ENCODE assay signal across 8 mouse cellular contexts in genomic region chr7:5016057-5016456, GRCm38 (mm10). TPM values are rescaled to one million over a fixed set of nuclear protein-coding genes. Genes with fewer than 3 reads are reported as not detected.
DNase-seq lines count a peak whose midpoint lies in the region; ATAC-seq and TF ChIP-seq lines count a peak whose summit lies in the region.

No protein-coding gene starts in this region.

- H3K79me2 ChIP-seq in myocyte (ENCODE audit: control insufficient read depth, insufficient read depth): peaks cover 28% of the 10 kb centered on the region

- H3ac ChIP-seq in myocyte (ENCODE audit: control insufficient read depth, insufficient read length): peak overlapping the region; percentile 66

- ATAC-seq in kidney, postnatal 0 days (replicated peaks; ENCODE audit: low FRiP score, low read depth): no peak
- ATAC-seq in hindbrain, postnatal 0 days: no peak

- peak overlapping the region; percentile 76 for H3K4me3 ChIP-seq in kidney, postnatal 0 days (replicated peaks; ENCODE audit: low read depth, low read length)
- H3K4me3 ChIP-seq in embryonic facial prominence, embryonic 10.5 days: peak overlapping the region; percentile 76
- H3K4me3 ChIP-seq in hindbrain, postnatal 0 days (ENCODE audit: low read length): peak overlapping the region; percentile 65
- peak overlapping the region; percentile 74 for H3K4me3 ChIP-seq in myocyte

- no peaks in the 10 kb centered on the region for H3K9me3 ChIP-seq in kidney, postnatal 0 days (replicated peaks; ENCODE audit: low read length)
- peaks cover 7% of the 10 kb centered on the region; the same call in 1 of the 2 replicates for H3K9me3 ChIP-seq in embryonic facial prominence, embryonic 10.5 days
- H3K9me3 ChIP-seq in hindbrain, postnatal 0 days (ENCODE audit: low read length): no peaks in the 10 kb centered on the region

- no peak for DNase-seq in kidney, postnatal 0 days (ENCODE audit: low spot score)
- DNase-seq in kidney, postnatal 10 days: no peak
- DNase-seq in embryonic facial prominence, embryonic 10.5 days (ENCODE audit: low spot score): no peak
- no peak for DNase-seq in hindbrain, postnatal 0 days (ENCODE audit: low spot score)
- DNase-seq in thymus, postnatal 0 days (ENCODE audit: low spot score): no peak
- DNase-seq in adrenal gland, adult (ENCODE audit: inconsistent age in 2 of 2, low spot score in 1 of 2): no peak
- DNase-seq in layer of hippocampus, postnatal 14 days (ENCODE audit: low spot score in 2 of 2): no peak

- peak overlapping the region; percentile 99 for H3K27ac ChIP-seq in kidney, postnatal 0 days
- H3K27ac ChIP-seq in embryonic facial prominence, embryonic 10.5 days (replicated peaks): peak overlapping the region; percentile 98
- peak overlapping the region; percentile 98 for H3K27ac ChIP-seq in hindbrain, postnatal 0 days

- no peak for TF ChIP-seq POLR2A in myocyte (IDR thresholded peaks at IDR 0.05; ENCODE audit: insufficient read length, low read depth)

- H3K4me2 ChIP-seq in kidney, postnatal 0 days (ENCODE audit: low read length): peak overlapping the region; percentile 65
- H3K4me2 ChIP-seq in hindbrain, postnatal 0 days (ENCODE audit: low read depth, low read length): peak overlapping the region; percentile 66
- peak overlapping the region; percentile 95 for H3K4me2 ChIP-seq in myocyte (ENCODE audit: low read depth)

- peaks cover 16% of the 10 kb centered on the region for H3K36me3 ChIP-seq in kidney, postnatal 0 days (ENCODE audit: insufficient read depth, low read length)
- peaks cover 36% of the 10 kb centered on the region for H3K36me3 ChIP-seq in embryonic facial prominence, embryonic 10.5 days (replicated peaks)
- H3K36me3 ChIP-seq in hindbrain, postnatal 0 days (ENCODE audit: insufficient read depth, low read length): peaks cover 14% of the 10 kb centered on the region
- peaks cover 6% of the 10 kb centered on the region for H3K36me3 ChIP-seq in myocyte (ENCODE audit: control insufficient read depth, insufficient read depth)

- peak overlapping the region; percentile 65; the same call in 1 of the 2 replicates for H3K9ac ChIP-seq in kidney, postnatal 0 days (ENCODE audit: low read depth, low read length)
- peak overlapping the region; percentile 73; the same call in 1 of the 2 replicates for H3K9ac ChIP-seq in hindbrain, postnatal 0 days (replicated peaks; ENCODE audit: low read length)

- no peak for TF ChIP-seq CTCF in kidney, postnatal 0 days (IDR thresholded peaks at IDR 0.05; ENCODE audit: low read depth)
- no peak for TF ChIP-seq CTCF in hindbrain, postnatal 0 days (IDR thresholded peaks at IDR 0.05; ENCODE audit: low read depth)

- 48% methylated on average over 3 of the region's 3 CpGs for WGBS in kidney, postnatal 0 days
- WGBS in embryonic facial prominence, embryonic 10.5 days: 67% methylated on average over 3 of the region's 3 CpGs
- WGBS in hindbrain, postnatal 0 days: 64% methylated on average over 3 of the region's 3 CpGs

- no peaks in the 10 kb centered on the region for H3K27me3 ChIP-seq in kidney, postnatal 0 days (ENCODE audit: insufficient read depth, low read length)
- H3K27me3 ChIP-seq in embryonic facial prominence, embryonic 10.5 days (replicated peaks; ENCODE audit: low read depth, poor library complexity, severe bottlenecking): no peaks in the 10 kb centered on the region
- no peaks in the 10 kb centered on the region for H3K27me3 ChIP-seq in hindbrain, postnatal 0 days (ENCODE audit: insufficient read depth, low read length)
- H3K27me3 ChIP-seq in myocyte (ENCODE audit: control insufficient read depth, insufficient read depth, insufficient read length): no peaks in the 10 kb centered on the region

- H3K4me1 ChIP-seq in kidney, postnatal 0 days (replicated peaks; ENCODE audit: insufficient read depth, low read length): 0 out of 2 replicates have a peak, but pooled peaks cover 9% of the 10 kb centered on the region
- peaks cover 19% of the 10 kb centered on the region for H3K4me1 ChIP-seq in embryonic facial prominence, embryonic 10.5 days
- peaks cover 1% of the 10 kb centered on the region; the same call in 1 of the 2 replicates for H3K4me1 ChIP-seq in hindbrain, postnatal 0 days (ENCODE audit: insufficient read depth, low read length)

TF ChIP-seq in myocyte, 11 proteins besides CTCF, POLR2A, EP300 and RAD21:
- no peak for TF ChIP-seq USF1 (IDR thresholded peaks at IDR 0.05; ENCODE audit: low read depth)
- TF ChIP-seq REST (IDR thresholded peaks at IDR 0.05; ENCODE audit: insufficient read depth, insufficient read length): no peak
- no peak for TF ChIP-seq TCF12 (IDR thresholded peaks at IDR 0.05; ENCODE audit: insufficient read depth, poor library complexity, severe bottlenecking)
- TF ChIP-seq MYOG (IDR thresholded peaks at IDR 0.05; ENCODE audit: control insufficient read depth in 1 of 3, insufficient read depth in 1 of 3, insufficient read length in 2 of 3, low read depth in 2 of 3): no peak
- TF ChIP-seq SRF (IDR thresholded peaks at IDR 0.05; ENCODE audit: control insufficient read depth, insufficient read length, low read depth): no peak
- no peak for TF ChIP-seq TCF3 (IDR thresholded peaks at IDR 0.05; ENCODE audit: insufficient read length, low read depth)
- TF ChIP-seq E2F4 (IDR thresholded peaks at IDR 0.05; ENCODE audit: insufficient read depth): no peak
- TF ChIP-seq POLR2AphosphoS2 (IDR thresholded peaks at IDR 0.05; ENCODE audit: insufficient read length, low read depth): no peak
- TF ChIP-seq MAX (IDR thresholded peaks at IDR 0.05; ENCODE audit: low read depth): no peak
- TF ChIP-seq MYOD1 (IDR thresholded peaks at IDR 0.05; ENCODE audit: control insufficient read depth in 1 of 3, insufficient read length in 2 of 3, low read depth in 2 of 3): no peak

RNA-seq across cellular contexts. Expression of gene Gm44973, which starts 0.8 kb away (rescaled TPM):
- 4.7 and 5.7 TPM in 2 replicates for polyA plus RNA-seq in kidney, postnatal 0 days (2015; fragmentation: Nextera tagmentation; extraction: Ambion mirVana)
- polyA plus RNA-seq in embryonic facial prominence, embryonic 10.5 days (2016; fragmentation: Nextera tagmentation; extraction: Ambion mirVana): 0.38 and 1.3 TPM in 2 replicates
- not detected in 2 replicates for total RNA-seq in hindbrain, postnatal 0 days (2014; rRNA removed)
- 2.3 and 3.0 TPM in 2 replicates for polyA plus RNA-seq in hindbrain, postnatal 0 days (2015; fragmentation: Nextera tagmentation; extraction: Ambion mirVana)
- not detected for polyA plus RNA-seq in myocyte (2012; fragmentation: generic; extraction: Trizol)
- polyA plus RNA-seq in thymus, postnatal 0 days (2015; fragmentation: Nextera tagmentation; extraction: Ambion mirVana): 2.9 and 5.4 TPM in 2 replicates
- total RNA-seq in layer of hippocampus, postnatal 14 days (2021): not detected

RNA-seq across cellular contexts. Expression of gene Fiz1, which starts 1.6 kb away (rescaled TPM):
- 30.4 and 31.8 TPM in 2 replicates for polyA plus RNA-seq in kidney, postnatal 0 days (2015; fragmentation: Nextera tagmentation; extraction: Ambion mirVana)
- 55.6 and 56.5 TPM in 2 replicates for polyA plus RNA-seq in embryonic facial prominence, embryonic 10.5 days (2016; fragmentation: Nextera tagmentation; extraction: Ambion mirVana)
- total RNA-seq in hindbrain, postnatal 0 days (2014; rRNA removed): 41.1 and 44.0 TPM in 2 replicates
- 27.6 and 29.1 TPM in 2 replicates for polyA plus RNA-seq in hindbrain, postnatal 0 days (2015; fragmentation: Nextera tagmentation; extraction: Ambion mirVana)
- polyA plus RNA-seq in myocyte (2012; fragmentation: generic; extraction: Trizol): 22.8 TPM
- polyA plus RNA-seq in thymus, postnatal 0 days (2015; fragmentation: Nextera tagmentation; extraction: Ambion mirVana): 32.3 and 33.5 TPM in 2 replicates
- total RNA-seq in layer of hippocampus, postnatal 14 days (2021): 10 to 100 TPM; 21.4 to 27.7 TPM

RNA-seq across cellular contexts. Expression of gene Zfp524, which starts 1.8 kb away (rescaled TPM):
- polyA plus RNA-seq in kidney, postnatal 0 days (2015; fragmentation: Nextera tagmentation; extraction: Ambion mirVana): 12.8 and 14.1 TPM in 2 replicates
- polyA plus RNA-seq in embryonic facial prominence, embryonic 10.5 days (2016; fragmentation: Nextera tagmentation; extraction: Ambion mirVana): 7.8 and 8.0 TPM in 2 replicates
- 4.3 and 7.2 TPM in 2 replicates for total RNA-seq in hindbrain, postnatal 0 days (2014; rRNA removed)
- 4.2 and 5.1 TPM in 2 replicates for polyA plus RNA-seq in hindbrain, postnatal 0 days (2015; fragmentation: Nextera tagmentation; extraction: Ambion mirVana)
- 15.7 TPM for polyA plus RNA-seq in myocyte (2012; fragmentation: generic; extraction: Trizol)
- polyA plus RNA-seq in thymus, postnatal 0 days (2015; fragmentation: Nextera tagmentation; extraction: Ambion mirVana): 14.9 and 18.2 TPM in 2 replicates
- total RNA-seq in layer of hippocampus, postnatal 14 days (2021): 1 to 10 TPM; 5.7 to 6.4 TPM

RNA-seq across cellular contexts. Expression of gene Zfp865, which starts 4.1 kb away (rescaled TPM):
- 4.7 and 5.6 TPM in 2 replicates for polyA plus RNA-seq in kidney, postnatal 0 days (2015; fragmentation: Nextera tagmentation; extraction: Ambion mirVana)
- 6.1 and 6.6 TPM in 2 replicates for polyA plus RNA-seq in embryonic facial prominence, embryonic 10.5 days (2016; fragmentation: Nextera tagmentation; extraction: Ambion mirVana)
- 41.5 and 43.2 TPM in 2 replicates for total RNA-seq in hindbrain, postnatal 0 days (2014; rRNA removed)
- 5.4 TPM in 2 replicates for polyA plus RNA-seq in hindbrain, postnatal 0 days (2015; fragmentation: Nextera tagmentation; extraction: Ambion mirVana)
- 18.1 TPM for polyA plus RNA-seq in myocyte (2012; fragmentation: generic; extraction: Trizol)
- 5.1 and 5.9 TPM in 2 replicates for polyA plus RNA-seq in thymus, postnatal 0 days (2015; fragmentation: Nextera tagmentation; extraction: Ambion mirVana)
- total RNA-seq in layer of hippocampus, postnatal 14 days (2021): 10 to 100 TPM; 34.6 to 35.8 TPM

RNA-seq across cellular contexts. Expression of gene Ccdc106, which starts 4.3 kb away (rescaled TPM):
- 22.7 and 23.5 TPM in 2 replicates for polyA plus RNA-seq in kidney, postnatal 0 days (2015; fragmentation: Nextera tagmentation; extraction: Ambion mirVana)
- polyA plus RNA-seq in embryonic facial prominence, embryonic 10.5 days (2016; fragmentation: Nextera tagmentation; extraction: Ambion mirVana): 7.9 and 8.0 TPM in 2 replicates
- 39.6 and 76.5 TPM in 2 replicates for total RNA-seq in hindbrain, postnatal 0 days (2014; rRNA removed)
- 61.6 and 62.1 TPM in 2 replicates for polyA plus RNA-seq in hindbrain, postnatal 0 days (2015; fragmentation: Nextera tagmentation; extraction: Ambion mirVana)
- 0.19 TPM for polyA plus RNA-seq in myocyte (2012; fragmentation: generic; extraction: Trizol)
- 0.27 TPM in 1 of 2 replicates, not detected in the other for polyA plus RNA-seq in thymus, postnatal 0 days (2015; fragmentation: Nextera tagmentation; extraction: Ambion mirVana)
- 10 to 100 TPM; 65.6 to 67.2 TPM for total RNA-seq in layer of hippocampus, postnatal 14 days (2021)
